Comparison of ENCODE assay signal across 8 mouse cellular contexts in the genomic region with DNA sequence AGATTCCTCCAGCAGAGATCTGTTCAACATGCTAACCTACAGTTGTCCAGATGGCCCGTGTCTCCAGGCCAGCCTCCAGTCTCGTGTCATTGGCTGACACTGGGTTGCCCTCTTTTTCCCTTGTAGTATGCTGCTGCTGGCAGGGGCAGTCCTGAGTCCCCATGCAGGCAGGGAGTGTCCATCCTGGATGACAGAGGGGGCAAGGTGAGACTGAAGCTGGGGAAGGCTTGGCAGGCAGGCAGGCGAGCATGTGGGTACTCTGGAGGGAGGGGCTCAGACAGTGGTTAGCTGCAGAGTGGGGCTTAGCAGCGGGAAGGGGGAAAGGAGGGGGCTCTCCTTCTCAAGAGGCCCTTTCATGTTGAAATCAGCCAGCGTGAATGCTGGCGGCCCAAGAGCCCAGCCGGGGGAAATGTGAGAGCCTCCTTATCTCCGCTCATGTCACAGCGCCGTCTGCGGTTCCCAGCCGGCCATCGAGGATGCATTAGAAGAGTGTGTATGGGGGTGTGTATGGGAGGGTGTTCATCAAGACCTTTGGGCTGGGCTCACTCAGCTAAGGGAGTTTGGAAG.
DNase-seq lines count a peak whose midpoint lies in the region; ATAC-seq lines count a peak whose summit lies in the region.

No protein-coding gene starts in this region.

- no peaks in the 10 kb centered on the region for H3K9me3 ChIP-seq in forebrain, embryonic 16.5 days (ENCODE audit: control insufficient read depth, low read length)

- no peak overlapping the region for H3K27ac ChIP-seq in forebrain, embryonic 16.5 days (ENCODE audit: low read length)

- 0 out of 2 replicates have a peak, but pooled peaks have one; percentile 24 for ATAC-seq in forebrain, embryonic 16.5 days

- intact Hi-C loops in heart, postnatal 25 days (cut with DNase I) = loop anchor here (1.0 to 5.0 kb wide), 4 partner anchors 66 to 223 kb away; no protein-coding TSS in a partner anchor

- H3K4me1 ChIP-seq in forebrain, embryonic 16.5 days (replicated peaks; ENCODE audit: control insufficient read depth, insufficient read depth, low read length) = peaks cover 12% of the 10 kb centered on the region; the same call in 1 of the 2 replicates

- DNase-seq in heart, adult 11 months = peak; percentile 85
- DNase-seq in heart, postnatal 25 days (ENCODE audit: low spot score) = no peak
- peak; percentile 35 for DNase-seq in cerebellum, adult 8-10 months
- DNase-seq in lung, postnatal 10 days = peak; percentile 24
- no peak for DNase-seq in layer of hippocampus, adult 9-11 months
- DNase-seq in urinary bladder, postnatal 36 days (ENCODE audit: low spot score in 2 of 2) = no peak
- DNase-seq in thymus, postnatal 36 days = no peak

- no peak overlapping the region for H3K4me3 ChIP-seq in forebrain, embryonic 16.5 days (replicated peaks; ENCODE audit: low read length)

- H3K36me3 ChIP-seq in forebrain, embryonic 16.5 days (ENCODE audit: control insufficient read depth, insufficient read depth) = no peaks in the 10 kb centered on the region

- H3K4me2 ChIP-seq in forebrain, embryonic 16.5 days (ENCODE audit: low read length) = no peak overlapping the region

- H3K27me3 ChIP-seq in forebrain, embryonic 16.5 days (replicated peaks; ENCODE audit: control insufficient read depth, insufficient read depth, low read length) = no peaks in the 10 kb centered on the region

- WGBS in forebrain, embryonic 16.5 days = 42% methylated on average over 12 of the region's 13 CpGs

- H3K9ac ChIP-seq in forebrain, embryonic 16.5 days (replicated peaks; ENCODE audit: low read depth, low read length) = no peak overlapping the region

Comparison
In these comparisons a context has a peak if more than half of its experiments do, and no peak if none do; other contexts are left out.
1. DNase-seq: peak in heart, adult 11 months (single experiment), cerebellum, adult 8-10 months (single experiment) and lung, postnatal 10 days (single experiment); none in heart, postnatal 25 days (single experiment), layer of hippocampus, adult 9-11 months (single experiment), urinary bladder, postnatal 36 days (0 of 2) and thymus, postnatal 36 days (0 of 2).